Mouse (Mus musculus): ENCODE data around the gene Zmat5. TPM values are rescaled to one million over a fixed set of nuclear protein-coding genes. Genes with fewer than 3 reads are reported as not detected.

The Zmat5 gene
- polyA plus RNA-seq, 1 experiment from 2014 or later = 85.5 TPM

Other genes starting within 250 kb of the Zmat5 start
- 28.6 and 32.5 TPM in 2 replicates for gene Mtmr3, start 109.8 kb upstream of the Zmat5 start, polyA plus RNA-seq (2014; fragmentation: Nextera tagmentation; extraction: Ambion mirVana)
- not detected in 2 replicates for gene Gm11032, start 84.6 kb upstream of the Zmat5 start, polyA plus RNA-seq (2014; fragmentation: Nextera tagmentation; extraction: Ambion mirVana)
- gene Ascc2, start 66.9 kb upstream of the Zmat5 start, polyA plus RNA-seq (2014; fragmentation: Nextera tagmentation; extraction: Ambion mirVana) = 30.5 and 33.4 TPM in 2 replicates
- 547 and 572 TPM in 2 replicates for gene Uqcr10, start 336 bp upstream of the Zmat5 start, polyA plus RNA-seq (2014; fragmentation: Nextera tagmentation; extraction: Ambion mirVana)
- gene Cabp7, start 42.1 kb downstream of the Zmat5 start, polyA plus RNA-seq (2014; fragmentation: Nextera tagmentation; extraction: Ambion mirVana) = 0.15 and 0.33 TPM in 2 replicates
- gene Nf2, start 144.9 kb downstream of the Zmat5 start, polyA plus RNA-seq (2014; fragmentation: Nextera tagmentation; extraction: Ambion mirVana) = 46.9 and 51.0 TPM in 2 replicates
- 75.4 and 79.1 TPM in 2 replicates for gene Nipsnap1, start 169.3 kb downstream of the Zmat5 start, polyA plus RNA-seq (2014; fragmentation: Nextera tagmentation; extraction: Ambion mirVana)
- 61.2 and 65.5 TPM in 2 replicates for gene Thoc5, start 190.6 kb downstream of the Zmat5 start, polyA plus RNA-seq (2014; fragmentation: Nextera tagmentation; extraction: Ambion mirVana)
- 0.77 and 0.79 TPM in 2 replicates for gene Nefh, start 243.4 kb downstream of the Zmat5 start, polyA plus RNA-seq (2014; fragmentation: Nextera tagmentation; extraction: Ambion mirVana)